Mouse (Mus musculus) heart, postnatal 4 days (tissue): ENCODE measurements around the gene Pip4k2c. TPM values are rescaled to one million over a fixed set of nuclear protein-coding genes. Genes with fewer than 3 reads are reported as not detected.

Experiments used
- DNase-seq: peaks from one replicate; pipeline ENCODE4 v3.0.0; 2021
- total RNA-seq, 2 experiments: library from RNA; stranded (reverse); gene quantifications; 2 replicates each; pipeline ENCODE4 v1.2.3; 2021

Gene Pip4k2c
- total RNA-seq, 2 experiments from 2014 or later = 25.7 to 26.6 TPM

DNA sequence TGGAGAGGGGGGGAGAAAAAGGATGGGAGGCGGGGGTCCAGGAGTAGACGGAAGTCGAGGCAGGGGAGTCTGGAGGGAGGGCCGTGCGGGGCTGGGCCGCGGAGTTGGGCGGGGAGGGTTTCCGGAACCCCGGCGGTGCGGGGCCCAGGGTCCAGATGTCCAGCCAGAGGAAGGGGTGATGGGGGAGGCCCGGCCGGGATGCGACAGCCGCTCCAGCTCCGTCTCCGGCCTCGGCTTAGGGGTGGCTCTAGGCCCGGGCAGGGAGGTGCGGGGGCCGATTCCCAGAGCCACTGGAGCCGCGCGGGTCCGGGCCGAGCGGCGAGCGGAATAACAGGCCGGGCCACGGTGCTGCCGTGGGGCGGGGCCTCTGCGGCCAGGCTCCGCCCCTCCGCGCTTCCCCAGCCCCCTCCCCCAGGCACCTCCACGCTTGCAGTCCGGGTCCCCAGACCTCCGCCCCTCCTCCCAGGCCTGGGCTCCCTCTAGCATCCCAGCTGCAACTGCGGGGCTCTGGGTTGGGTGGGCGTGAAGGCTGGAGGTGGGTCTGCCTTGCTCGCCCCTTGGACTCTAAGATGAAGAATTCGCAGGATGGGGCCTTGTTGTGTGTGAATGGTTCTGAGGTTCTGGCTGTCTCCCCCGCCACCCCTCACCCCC is 22.8 kb downstream of the Pip4k2c start:
- DNase-seq = peak; percentile 64

DNA sequence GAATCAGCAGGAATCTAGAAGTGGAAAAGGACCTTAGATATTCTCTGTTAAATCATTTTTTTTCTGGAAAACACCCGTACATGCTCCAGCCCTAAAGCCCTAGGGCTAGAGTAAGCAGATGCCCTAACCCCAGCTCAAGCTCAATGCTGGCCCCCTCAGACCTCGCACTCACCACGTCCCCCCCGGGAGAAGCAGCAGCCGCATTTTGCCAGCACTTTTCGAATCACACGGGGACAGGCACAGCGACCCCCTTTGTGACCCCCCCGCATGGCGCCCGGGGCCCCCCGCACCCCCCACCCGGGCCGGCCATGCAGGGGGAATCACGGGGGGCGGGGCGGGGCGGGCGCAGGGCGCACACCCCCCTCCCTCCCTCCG is 23.3 kb downstream of the Pip4k2c start:
- DNase-seq = no peak

DNA sequence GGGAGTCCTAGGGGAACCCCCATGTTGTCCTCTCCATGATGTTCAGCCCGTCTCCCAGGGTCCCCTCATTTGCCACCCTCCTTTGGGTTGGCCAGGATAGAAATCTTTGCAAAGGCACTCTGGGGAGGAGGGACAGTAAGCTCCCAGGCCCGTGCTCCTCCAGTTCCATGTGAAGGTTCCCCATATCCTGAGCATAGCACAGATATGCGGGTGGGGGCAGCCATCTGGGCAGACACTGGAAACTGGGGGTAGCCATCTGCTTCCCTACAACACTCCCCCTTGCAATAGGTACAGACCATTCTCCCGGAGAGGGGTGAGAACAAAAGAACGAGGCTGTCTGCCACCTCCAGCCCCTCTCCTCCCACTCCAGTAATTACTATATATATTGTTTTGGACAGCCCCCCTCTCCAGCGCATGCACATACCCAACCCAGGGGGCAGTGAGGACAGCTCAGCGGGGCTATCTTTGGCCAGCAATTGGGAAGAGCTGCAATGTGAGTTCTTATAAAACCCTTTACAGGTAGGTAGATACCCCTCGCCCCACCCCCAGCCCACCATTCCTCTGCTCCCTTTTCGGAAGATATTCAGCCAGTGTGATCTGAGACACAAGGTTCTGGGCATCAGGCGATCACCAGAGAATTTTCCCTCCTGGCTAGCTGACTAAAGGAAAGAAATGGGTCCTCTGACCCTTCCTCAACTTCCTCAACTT is 23.9 kb downstream of the Pip4k2c start:
- no peak for DNase-seq

DNA sequence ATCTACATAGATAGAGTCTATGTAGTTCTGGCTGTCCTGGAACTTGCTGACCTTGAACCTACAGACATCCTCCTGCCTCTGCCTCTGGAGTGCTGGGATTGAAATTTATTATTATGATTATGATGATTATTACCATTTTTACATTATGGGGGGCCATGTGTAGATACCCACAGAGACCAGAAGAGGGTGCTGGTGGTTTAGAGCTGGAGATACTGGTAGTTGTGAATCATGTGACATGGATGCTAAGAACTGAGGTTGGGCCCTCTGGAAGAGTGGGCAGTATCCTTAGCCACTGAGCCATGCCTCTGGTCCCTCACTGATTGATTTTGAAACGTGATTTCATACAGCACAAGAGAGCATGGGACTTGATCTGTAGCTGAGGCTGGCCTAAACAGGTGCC is 24.9 kb downstream of the Pip4k2c start:
- DNase-seq = no peak

- no peak for DNase-seq
Observed at GRCm38 (mm10) chr10:127185506-127185905, 25.9 kb downstream of the Pip4k2c start.

DNA sequence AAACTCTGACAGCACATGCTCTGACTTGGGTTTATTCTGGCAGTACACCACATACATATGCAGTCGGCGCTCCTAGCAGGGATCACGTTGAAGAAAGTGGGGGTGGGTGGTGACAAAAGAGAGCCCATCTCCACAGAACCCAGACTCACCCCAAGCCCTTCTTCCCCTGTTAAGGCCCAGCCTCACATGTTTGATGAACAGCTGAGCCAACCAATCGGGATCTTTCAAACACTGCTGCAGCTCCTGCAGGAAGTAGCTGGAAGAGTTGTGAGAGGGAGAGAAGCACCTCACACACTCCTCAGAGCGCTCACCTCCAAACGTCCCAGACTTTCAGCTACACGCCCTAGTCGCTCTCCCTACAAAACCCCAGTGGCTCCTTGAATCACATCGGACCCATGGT is 26.3 kb downstream of the Pip4k2c start:
- DNase-seq = no peak

GRCm38 (mm10) chr10:127183759-127184158 is 27.6 kb downstream of the Pip4k2c start:
- no peak for DNase-seq

GRCm38 (mm10) chr10:127182624-127183023 is 28.8 kb downstream of the Pip4k2c start:
- DNase-seq = no peak

DNA sequence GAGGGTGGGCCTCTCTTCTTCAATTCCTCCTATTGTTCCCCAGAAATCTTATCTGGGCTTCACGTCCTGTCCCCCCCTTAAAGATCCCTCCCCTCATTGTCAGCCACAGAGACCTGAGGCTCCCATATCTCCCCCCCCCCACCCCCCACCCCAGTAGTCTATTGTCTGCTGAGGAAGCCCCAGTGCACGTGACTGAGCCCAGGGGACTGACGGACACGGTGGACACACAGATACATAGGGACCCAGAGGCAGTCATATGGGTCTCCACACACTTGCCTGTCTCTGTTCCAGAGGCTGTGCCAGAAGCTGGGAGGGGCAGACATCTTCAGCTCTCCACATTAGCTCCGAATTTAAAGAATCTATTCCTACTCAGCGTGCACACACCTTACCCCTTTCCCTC is 29.8 kb downstream of the Pip4k2c start:
- no peak for DNase-seq

DNA sequence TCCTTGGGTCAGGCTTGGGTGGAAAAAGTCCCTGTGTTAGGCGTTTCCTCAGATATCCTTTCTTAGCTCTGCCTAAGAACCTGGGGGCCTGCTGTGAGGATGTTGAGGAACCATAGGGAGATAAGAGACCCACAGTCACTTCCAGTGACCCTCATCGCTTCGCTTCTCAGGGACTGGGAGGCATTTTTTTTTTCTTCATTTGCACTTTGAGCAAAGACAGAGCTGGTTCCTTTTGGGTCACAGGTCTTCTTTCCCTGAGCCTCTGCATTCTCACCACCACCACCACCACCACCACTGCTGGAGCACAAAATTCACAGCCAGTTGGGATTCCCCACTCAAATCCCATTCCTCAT is 30.7 kb downstream of the Pip4k2c start:
- no peak for DNase-seq

- no peak for DNase-seq
Observed at GRCm38 (mm10) chr10:127179871-127180694, 31.3 kb downstream of the Pip4k2c start, which contains the start of gene Slc26a10. TSS of gene Slc26a10 (minus strand) at chr10:127180645.

DNA sequence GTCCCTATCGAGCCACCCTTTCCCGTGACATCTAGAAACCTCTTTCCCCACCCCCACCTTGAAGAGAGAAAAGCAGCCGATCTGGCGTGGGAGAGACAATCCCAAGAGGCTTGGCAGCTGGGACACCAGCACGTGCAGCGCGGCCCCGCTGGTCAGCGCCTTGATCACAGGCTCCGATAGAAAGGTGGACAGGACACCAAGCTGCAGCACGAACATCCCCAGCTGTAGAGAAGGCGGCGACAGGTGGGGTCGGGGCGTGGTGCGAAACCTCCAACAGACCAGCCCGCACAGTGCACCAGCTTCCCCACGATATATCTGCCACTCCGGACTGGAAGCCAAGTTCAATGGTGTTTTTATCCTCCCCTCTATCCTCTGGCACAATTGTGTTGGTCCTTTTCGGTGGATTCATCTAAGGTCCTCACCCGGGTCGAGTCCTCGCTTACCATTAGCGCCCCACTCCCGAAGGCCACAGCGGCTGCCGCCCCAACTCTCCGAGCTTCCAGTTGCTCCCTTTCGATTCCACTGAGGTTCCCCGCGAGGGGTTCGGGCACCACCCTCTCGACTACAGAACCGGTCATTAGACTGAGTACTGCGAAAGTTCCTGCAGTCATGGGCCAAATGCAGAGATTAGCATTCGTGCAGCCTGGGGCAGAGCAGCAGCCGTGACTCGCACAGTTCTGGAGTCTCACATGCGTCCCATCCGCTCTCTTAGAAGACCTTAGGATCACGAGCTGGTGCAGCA is 32.9 kb downstream of the Pip4k2c start:
- DNase-seq = no peak

DNA sequence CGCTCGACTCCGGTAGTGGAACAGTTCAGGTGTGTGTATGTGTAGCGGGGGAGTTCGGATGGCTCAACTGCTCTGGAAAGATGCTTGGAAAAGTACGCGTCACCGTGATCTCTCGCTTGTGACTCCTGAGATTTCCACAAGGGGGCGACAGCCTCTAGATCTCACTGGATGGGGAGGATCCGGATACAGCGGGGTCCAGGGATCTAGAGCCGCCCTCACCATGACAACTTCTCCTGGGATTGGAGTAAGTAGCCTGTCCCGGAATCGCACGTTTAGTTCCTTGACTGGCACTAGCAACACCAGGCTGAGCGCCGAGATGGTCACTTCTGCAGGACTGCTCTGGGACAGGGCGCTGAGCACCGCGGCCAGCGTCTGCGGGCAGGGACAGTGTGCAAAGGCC is 33.7 kb downstream of the Pip4k2c start:
- peak; percentile 88 for DNase-seq

GRCm38 (mm10) chr10:127177235-127177634 is 34.1 kb downstream of the Pip4k2c start:
- no peak for DNase-seq

GRCm38 (mm10) chr10:127176756-127177155 is 34.6 kb downstream of the Pip4k2c start:
- DNase-seq = no peak

GRCm38 (mm10) chr10:127176228-127176627 is 35.2 kb downstream of the Pip4k2c start:
- no peak for DNase-seq

GRCm38 (mm10) chr10:127174170-127174569 is 37.2 kb downstream of the Pip4k2c start:
- no peak for DNase-seq

- DNase-seq = no peak
Observed at GRCm38 (mm10) chr10:127173148-127174065, 38.0 kb downstream of the Pip4k2c start.

DNA sequence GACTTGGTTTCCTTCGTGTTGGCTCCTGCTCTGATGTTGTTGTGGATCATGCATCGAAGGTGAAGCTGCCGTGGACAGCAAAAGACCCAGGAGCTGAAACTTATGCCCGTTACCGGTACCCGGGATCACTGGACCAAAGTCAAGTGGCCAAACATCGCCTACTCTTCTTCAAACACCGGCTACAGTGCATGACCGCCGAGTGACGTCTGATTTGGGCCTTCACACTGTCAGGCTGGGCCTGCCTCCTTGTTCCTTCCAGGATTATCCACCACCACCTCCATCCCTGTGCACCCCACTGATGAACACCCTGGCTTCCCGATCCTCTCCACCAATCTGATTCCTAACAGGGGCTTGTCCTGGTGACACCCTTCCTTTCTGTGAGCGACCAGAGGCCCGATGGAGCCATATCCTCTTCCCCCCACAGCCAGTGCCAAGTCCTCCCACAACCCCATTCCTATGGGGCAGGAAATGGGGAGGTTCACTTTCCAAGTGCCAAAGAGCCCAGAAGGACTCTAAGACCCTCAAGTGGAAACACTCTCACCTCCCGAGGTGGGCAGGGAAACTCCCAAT is 39.7 kb downstream of the Pip4k2c start:
- DNase-seq = no peak

DNA sequence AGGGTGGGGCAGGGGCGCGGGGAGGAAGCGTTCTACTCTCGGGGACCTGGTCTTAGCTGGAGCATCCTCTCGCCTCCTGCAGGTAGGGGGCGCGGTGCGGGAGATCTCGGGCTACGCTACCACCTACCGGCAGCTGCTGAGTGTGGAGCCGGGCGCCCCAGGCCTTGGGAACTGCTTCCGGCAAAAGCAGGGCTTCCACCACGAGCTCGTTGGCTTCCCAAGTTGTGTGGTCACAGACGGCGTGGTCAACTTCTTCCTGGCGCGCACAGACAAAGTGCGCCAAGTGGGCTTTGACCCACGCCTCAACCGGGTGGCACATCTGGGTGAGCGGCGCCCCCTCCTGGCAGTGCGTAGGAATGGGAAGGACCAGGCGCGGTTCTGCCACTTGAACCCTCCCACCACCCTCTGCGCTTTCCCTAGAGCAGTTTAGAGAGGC is 40.5 kb downstream of the Pip4k2c start:
- DNase-seq = peak; percentile 80

DNA sequence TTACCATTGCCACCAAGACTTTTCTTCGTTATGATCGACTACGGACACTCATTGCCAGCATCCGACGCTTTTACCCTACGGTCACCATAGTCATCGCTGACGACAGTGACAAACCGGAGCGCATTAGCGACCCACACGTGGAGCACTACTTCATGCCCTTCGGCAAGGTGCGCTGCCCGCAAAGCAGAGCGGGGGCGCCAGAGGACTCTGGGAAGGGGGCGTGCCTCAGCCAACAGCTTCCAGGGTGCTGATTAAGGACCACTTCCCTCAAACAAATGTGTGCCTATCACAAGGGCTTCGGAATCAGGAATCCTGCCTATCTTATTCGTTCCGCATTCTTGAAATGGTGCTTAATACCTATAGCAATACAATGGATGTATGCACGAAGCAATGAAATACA is 41.4 kb downstream of the Pip4k2c start:
- DNase-seq = no peak
